Mouse (Mus musculus) adrenal gland, adult 8-10 months (tissue): ENCODE data around the gene Slc22a8. TPM values are rescaled to one million over a fixed set of nuclear protein-coding genes. Genes with fewer than 3 reads are reported as not detected.

Experiments
- DNase-seq: peaks from one replicate; pipeline ENCODE4 v3.0.0; 2022
- total RNA-seq, 4 experiments: library from RNA; stranded (reverse); gene quantifications; 2 replicates each; pipeline ENCODE4 v1.2.4; 2022

Slc22a8 gene
- under 1 TPM in 3 of 4 experiments, not detected in 1; 0.07 to 0.40 (median 0.15) TPM for total RNA-seq

DNA sequence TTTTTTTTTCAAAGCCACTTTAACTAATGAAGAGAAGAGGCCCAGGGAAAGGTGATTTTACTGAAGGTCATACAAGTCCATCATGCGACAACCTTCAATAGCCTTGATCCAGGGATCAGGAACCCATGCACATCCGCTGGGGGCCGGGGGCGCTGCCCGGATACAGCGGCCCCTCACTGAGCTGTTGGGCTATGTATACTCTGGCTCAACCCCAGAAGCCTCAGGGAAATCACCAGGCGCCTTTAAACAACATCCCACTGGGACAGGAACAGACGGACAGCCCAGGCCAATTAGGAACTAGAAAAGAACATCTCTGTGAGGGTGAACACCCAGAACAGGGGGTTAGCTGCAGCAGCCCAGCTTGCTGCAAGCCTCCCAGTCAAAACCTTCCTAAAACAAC lies at the start of gene Slc22a8:
Gene Slc22a8 (plus strand): TSS at position 301 of the 400 bp plus-strand sequence.
- DNase-seq: no peak

- DNase-seq: no peak
These were observed 32.2 kb upstream of the Slc22a8 start for GRCm38 (mm10) chr19:8558897-8559296.

- DNase-seq: no peak
These were observed 27.0 kb upstream of the Slc22a8 start for GRCm38 (mm10) chr19:8564021-8564420.

GRCm38 (mm10) chr19:8564469-8564868 lies 26.6 kb upstream of the Slc22a8 start:
- no peak for DNase-seq

GRCm38 (mm10) chr19:8565262-8565661 lies 25.8 kb upstream of the Slc22a8 start:
- no peak for DNase-seq

DNA sequence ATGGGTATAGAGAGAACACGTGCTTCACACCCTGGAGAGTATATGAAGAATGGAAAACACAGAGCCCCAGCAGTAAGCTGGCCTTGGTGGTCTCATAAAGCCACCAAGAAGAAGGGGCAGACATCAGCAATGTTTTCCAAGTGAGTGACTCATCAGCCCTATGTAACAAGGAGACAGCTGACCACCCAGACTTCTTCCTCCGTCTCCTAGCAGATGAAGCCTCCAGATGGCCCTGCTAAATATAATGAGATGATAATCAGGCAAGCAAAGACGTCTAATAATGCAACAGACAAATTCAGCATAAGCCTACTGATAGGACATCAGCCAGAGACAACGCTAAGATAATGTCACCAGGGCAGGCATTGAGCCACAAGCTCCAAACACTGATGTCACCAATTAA lies 25.1 kb upstream of the Slc22a8 start:
- no peak for DNase-seq

DNA sequence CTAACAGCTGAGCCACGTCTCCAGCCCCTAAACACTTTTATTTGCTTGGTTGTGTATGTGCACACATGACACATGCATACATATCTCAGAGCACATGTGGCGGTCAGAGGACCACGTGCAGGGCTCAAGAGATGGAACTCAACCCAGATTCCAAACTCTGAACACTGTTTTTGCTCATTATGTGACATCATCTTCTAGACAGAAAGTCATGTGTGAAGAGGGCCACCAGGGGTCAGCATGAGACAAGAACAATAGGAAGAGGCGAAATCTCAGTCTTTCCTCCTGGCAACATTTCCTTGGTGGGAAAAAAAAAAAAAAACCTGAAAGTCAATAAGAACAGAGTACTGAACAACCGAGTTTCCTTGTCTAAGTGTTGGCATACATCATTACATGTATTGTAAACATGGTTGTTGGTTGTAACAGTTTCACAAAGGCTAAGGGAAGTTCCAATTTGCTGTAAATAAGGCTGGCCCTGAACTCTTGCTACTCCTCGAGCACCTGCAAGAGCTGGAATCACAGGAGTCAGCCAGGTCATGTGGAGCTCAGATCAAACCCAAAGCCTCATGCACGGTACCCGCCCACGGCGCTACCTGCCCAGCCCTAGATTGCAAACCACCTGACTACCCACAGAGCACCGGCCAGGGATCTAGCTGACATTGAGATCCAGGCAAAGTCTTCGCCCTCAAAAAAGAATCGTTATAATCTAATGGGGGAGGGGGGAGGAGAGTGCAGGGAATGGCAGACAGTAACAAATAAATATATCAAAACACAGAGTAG lies 23.8 kb upstream of the Slc22a8 start:
- DNase-seq: no peak

- no peak for DNase-seq
These were observed 21.6 kb upstream of the Slc22a8 start for GRCm38 (mm10) chr19:8569453-8569863.

- no peak for DNase-seq
These were observed 20.6 kb upstream of the Slc22a8 start for GRCm38 (mm10) chr19:8570341-8571040.

DNA sequence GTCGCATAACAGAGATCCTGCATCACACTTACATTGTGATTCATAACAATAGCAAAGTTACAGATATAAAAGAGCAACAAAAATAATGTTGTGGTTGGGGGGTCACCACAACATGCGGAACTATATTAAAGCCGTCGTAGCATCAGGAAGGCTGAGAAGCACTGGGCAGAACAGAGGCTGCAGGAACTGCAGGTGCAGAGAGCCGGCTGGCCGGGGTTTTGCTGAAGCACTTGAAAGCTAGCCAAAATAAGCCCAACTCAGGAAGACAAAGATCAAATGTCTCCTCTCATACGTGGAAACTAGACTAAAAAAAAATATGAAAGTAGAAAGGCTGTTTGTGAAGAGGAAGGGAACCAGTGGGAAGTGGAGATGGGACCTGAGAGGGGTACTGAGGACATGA lies 19.3 kb upstream of the Slc22a8 start:
- no peak for DNase-seq

DNA sequence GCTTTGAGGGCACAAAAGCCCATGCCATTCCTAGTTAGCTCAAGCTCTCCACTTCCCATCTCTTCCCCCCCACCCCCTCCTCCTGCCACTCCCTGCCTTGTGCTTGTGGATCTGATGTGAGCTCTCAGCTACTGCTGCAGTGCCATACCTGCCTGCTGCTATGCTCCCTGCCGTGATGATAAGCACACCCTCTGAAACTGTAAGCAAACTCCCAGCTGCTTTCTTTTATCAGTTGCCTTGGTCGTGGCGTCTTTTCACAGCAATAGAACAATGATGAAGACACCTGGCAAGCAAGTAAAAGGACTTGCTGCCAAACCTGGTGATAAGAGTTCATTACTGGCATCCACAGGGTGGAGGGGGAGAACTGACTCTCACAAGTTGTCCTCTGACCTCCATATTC lies 18.6 kb upstream of the Slc22a8 start:
- DNase-seq: no peak

GRCm38 (mm10) chr19:8577432-8577831 lies 13.6 kb upstream of the Slc22a8 start:
- DNase-seq: no peak

DNA sequence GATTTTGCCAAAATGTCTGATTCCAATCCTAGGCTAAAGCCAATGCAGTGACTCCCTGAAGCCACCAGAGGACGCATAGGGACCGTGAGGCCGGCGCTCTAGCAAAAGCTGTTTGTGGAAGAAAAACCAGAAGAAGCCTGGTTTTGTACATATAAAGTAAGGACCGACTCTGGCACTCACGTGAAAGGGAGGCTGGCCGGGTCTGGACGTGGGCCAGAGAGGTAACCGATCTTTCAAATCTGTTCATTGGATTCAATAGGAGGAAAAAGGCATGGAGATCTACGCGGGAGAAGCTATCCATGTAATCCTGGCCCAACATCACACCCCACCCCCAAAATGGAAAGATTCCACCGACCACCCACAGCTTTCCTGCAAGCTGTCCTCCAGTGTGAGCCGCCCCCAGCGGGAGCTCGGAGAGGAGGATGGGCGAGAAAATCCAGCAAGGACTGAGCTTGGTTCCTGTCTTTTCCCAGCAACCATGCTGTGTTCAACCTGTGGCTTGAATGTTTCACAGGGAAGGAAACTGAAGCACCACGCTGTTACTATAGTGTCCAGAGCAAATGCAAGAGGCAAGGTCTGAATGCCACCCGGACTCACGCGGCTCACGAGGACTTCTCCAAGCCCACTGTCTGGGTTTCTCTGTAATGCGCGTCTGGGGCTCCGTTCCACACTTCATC lies 12.6 kb upstream of the Slc22a8 start:
- peak; percentile 9 for DNase-seq

GRCm38 (mm10) chr19:8578970-8579342 lies 12.1 kb upstream of the Slc22a8 start:
- no peak for DNase-seq

DNA sequence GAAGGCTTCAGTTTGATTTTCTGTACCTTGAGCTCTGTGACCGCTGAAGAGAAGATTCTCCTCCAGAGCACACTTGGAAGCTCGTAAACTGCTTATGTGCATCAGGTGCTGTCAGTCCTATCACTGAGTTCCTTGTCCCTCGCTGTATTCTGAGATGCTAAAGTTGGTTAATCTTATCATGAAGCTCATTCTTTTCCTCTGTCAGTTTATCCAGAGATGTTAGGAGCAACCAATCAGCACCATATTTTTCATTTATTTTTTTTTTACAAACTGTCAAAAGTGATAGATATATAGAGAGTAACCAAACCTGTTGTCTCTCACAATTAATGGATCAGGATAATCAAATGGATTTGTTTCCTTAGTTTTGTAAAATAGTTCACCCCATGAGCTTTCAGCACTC lies 5.8 kb upstream of the Slc22a8 start:
- no peak for DNase-seq

- no peak for DNase-seq
These were observed 5.2 kb upstream of the Slc22a8 start for GRCm38 (mm10) chr19:8585899-8586298.

DNA sequence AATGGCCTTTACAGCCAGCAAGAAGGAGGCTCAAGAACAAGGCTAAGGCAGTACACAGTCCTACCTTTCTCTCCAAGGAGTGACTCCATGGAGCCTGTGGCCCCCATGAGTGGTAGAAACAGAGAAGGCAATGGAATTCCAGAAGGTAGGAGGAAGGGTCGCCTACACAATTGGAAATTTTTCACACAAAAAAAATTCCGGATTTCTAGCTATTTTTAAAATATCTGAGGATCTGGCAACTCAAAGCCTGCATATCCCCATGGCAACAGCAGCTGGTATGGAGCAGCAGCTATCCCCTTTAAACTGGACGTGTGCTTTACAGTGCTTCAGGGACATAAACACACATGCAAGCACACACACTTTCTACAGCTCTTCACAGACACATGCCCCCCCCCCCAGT lies 4.7 kb upstream of the Slc22a8 start:
- DNase-seq: no peak

DNA sequence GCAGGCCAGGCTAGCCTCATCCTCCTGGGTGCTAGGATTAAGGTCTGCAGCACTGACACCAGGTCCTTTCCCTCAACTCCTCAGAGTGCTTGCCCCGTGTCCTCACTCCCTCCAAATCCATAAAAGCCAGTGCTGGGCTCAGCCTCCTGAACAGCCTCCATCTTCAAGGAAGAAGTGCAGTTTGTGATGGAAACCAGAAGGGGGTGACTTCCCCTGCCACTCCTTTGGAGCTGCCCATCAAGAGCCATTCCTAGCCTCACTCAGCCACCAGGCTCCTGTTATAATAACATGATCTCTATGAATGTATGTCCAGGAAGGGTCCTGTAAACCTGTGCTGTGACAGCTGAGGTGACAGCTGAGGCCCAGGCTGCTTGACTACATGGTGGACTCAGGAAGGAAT lies 3.7 kb upstream of the Slc22a8 start:
- DNase-seq: no peak

- no peak for DNase-seq
These were observed 1.1 kb downstream of the Slc22a8 start for GRCm38 (mm10) chr19:8592155-8592554.

DNA sequence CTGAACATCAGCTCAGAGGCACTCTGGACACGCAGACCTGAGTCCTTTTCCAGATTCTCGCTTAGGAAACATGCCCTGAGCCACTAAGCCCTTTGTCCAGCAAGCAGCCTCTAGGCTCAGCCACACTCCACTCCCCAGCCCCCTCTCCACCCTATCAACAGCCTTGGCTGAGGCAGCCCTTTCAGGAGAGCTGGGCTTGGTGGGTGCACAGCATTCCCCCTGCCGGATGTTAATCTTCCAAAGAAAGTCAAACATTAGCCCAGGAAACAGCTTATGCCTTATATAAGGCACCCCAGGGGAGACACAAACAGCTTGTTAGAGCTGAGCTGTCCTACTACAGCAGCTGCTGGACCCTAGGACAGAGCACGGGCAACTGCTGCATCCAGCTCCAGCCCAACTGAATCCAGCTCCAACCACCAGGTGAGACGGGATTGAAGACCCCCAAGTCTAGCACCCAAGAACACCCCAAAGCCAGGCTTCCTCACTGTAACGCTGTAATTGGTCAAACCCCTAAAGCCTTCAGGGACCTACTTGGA lies 1.9 kb downstream of the Slc22a8 start:
- DNase-seq: no peak

- no peak for DNase-seq
These were observed 2.8 kb downstream of the Slc22a8 start for GRCm38 (mm10) chr19:8593833-8594232.

- no peak for DNase-seq
These were observed 3.5 kb downstream of the Slc22a8 start for GRCm38 (mm10) chr19:8594518-8594917.

GRCm38 (mm10) chr19:8597269-8597668 lies 6.2 kb downstream of the Slc22a8 start:
- no peak for DNase-seq
